In the genomic region with DNA sequence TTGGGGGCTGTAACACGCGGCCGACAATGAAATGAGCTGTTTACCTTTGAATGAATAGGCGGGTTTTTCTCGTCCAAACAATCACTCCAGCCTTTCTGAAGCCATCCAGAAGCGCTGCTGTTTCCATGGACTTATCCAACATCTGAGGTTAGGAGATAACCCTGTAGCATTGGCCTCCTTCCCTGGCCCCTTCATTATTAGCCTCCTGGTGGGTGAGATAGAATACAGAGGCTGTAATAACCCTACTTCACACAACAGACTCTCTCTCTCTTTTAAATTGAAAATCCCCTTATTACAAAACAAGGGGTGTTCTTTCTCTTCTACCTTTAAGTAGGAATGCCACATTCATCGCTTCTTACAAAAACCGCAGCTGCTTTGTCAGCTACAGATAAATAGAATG, we compare ENCODE assay signal across 16 mouse cellular contexts.
DNase-seq lines count a peak whose midpoint lies in the region; ATAC-seq and TF ChIP-seq lines count a peak whose summit lies in the region.
"Had no signal": no experiment of that assay in that cellular context is flagged by ENCODE, and none has a peak within 500 bp of the region (broad histone marks: within the 10 kb centered on the region; RNA-seq: fewer than 3 reads in every experiment).

No protein-coding gene starts in this region.

- peak overlapping the region; percentile 15; the same call in 1 of the 2 replicates for H3K4me2 ChIP-seq in forebrain, embryonic 12.5 days
- 0 out of 2 replicates have a peak overlapping the region, but pooled peaks have one; percentile 29 for H3K4me2 ChIP-seq in forebrain, embryonic 16.5 days (ENCODE audit: low read length)
- H3K4me2 ChIP-seq in hindbrain, postnatal 0 days (ENCODE audit: low read depth, low read length), result no peak overlapping the region
- no peak overlapping the region for H3K4me2 ChIP-seq in midbrain, postnatal 0 days (ENCODE audit: low read depth, low read length, poor library complexity, severe bottlenecking)
- no peak overlapping the region for H3K4me2 ChIP-seq in intestine, embryonic 15.5 days (replicated peaks)
- H3K4me2 ChIP-seq: heart, embryonic 11.5 days; liver, embryonic 11.5 days had no signal

- no peak for DNase-seq in hindbrain, postnatal 0 days (ENCODE audit: low spot score)
- DNase-seq in midbrain, postnatal 0 days (ENCODE audit: low spot score), result no peak
- DNase-seq in kidney, postnatal 14 days, result no peak
- DNase-seq in adrenal gland, adult 18-20 months (ENCODE audit: low spot score in 2 of 2), result no peak
- DNase-seq: cerebellum, adult 9-11 months; gastrocnemius, postnatal 36 days; heart, postnatal 14 days; layer of hippocampus, postnatal 36 days; left cerebral cortex, postnatal 4 days; lung, adult 2 months had no signal

- peaks cover 55% of the 10 kb centered on the region for H3K4me1 ChIP-seq in forebrain, embryonic 12.5 days
- H3K4me1 ChIP-seq in forebrain, embryonic 16.5 days (replicated peaks; ENCODE audit: control insufficient read depth, insufficient read depth, low read length), result peaks cover 22% of the 10 kb centered on the region
- H3K4me1 ChIP-seq in hindbrain, postnatal 0 days (ENCODE audit: insufficient read depth, low read length), result 0 out of 2 replicates have a peak, but pooled peaks cover 4% of the 10 kb centered on the region
- H3K4me1 ChIP-seq in midbrain, postnatal 0 days (ENCODE audit: insufficient read depth, low read length), result peaks cover 9% of the 10 kb centered on the region; the same call in 1 of the 2 replicates
- no peaks in the 10 kb centered on the region for H3K4me1 ChIP-seq in intestine, embryonic 15.5 days (replicated peaks)

- 8% methylated on average over 8 of the region's 8 CpGs for WGBS in forebrain, embryonic 12.5 days
- WGBS in forebrain, embryonic 16.5 days, result 5% methylated on average over 8 of the region's 8 CpGs
- WGBS in hindbrain, postnatal 0 days, result 41% methylated on average over 8 of the region's 8 CpGs
- WGBS in midbrain, postnatal 0 days, result 13% methylated on average over 8 of the region's 8 CpGs
- WGBS in intestine, embryonic 15.5 days, result 53% methylated on average over 8 of the region's 8 CpGs

- H3K4me3 ChIP-seq in forebrain, embryonic 12.5 days (replicated peaks), result no peak overlapping the region
- no peak overlapping the region for H3K4me3 ChIP-seq in forebrain, embryonic 16.5 days (replicated peaks; ENCODE audit: low read length)
- no peak overlapping the region for H3K4me3 ChIP-seq in hindbrain, postnatal 0 days (ENCODE audit: low read length)
- no peak overlapping the region for H3K4me3 ChIP-seq in midbrain, postnatal 0 days (ENCODE audit: low read depth, low read length)
- H3K4me3 ChIP-seq in intestine, embryonic 15.5 days (replicated peaks), result no peak overlapping the region

- peak; percentile 37; the same call in 1 of the 2 replicates for ATAC-seq in forebrain, embryonic 12.5 days (ENCODE audit: low FRiP score)
- peak; percentile 50; the same call in 1 of the 2 replicates for ATAC-seq in forebrain, embryonic 16.5 days
- 0 out of 2 replicates have a peak, but pooled peaks have one; percentile 51 for ATAC-seq in hindbrain, postnatal 0 days
- ATAC-seq in midbrain, postnatal 0 days (ENCODE audit: low FRiP score), result no peak
- ATAC-seq in intestine, embryonic 15.5 days, result no peak

- H3K9ac ChIP-seq in forebrain, embryonic 12.5 days, result no peak overlapping the region
- no peak overlapping the region for H3K9ac ChIP-seq in forebrain, embryonic 16.5 days (replicated peaks; ENCODE audit: low read depth, low read length)
- no peak overlapping the region for H3K9ac ChIP-seq in hindbrain, postnatal 0 days (replicated peaks; ENCODE audit: low read length)
- no peak overlapping the region for H3K9ac ChIP-seq in midbrain, postnatal 0 days (replicated peaks; ENCODE audit: low read length, poor library complexity, severe bottlenecking)
- no peak overlapping the region for H3K9ac ChIP-seq in intestine, embryonic 15.5 days

- H3K27ac ChIP-seq in forebrain, embryonic 12.5 days, result peak overlapping the region; percentile 73
- H3K27ac ChIP-seq in forebrain, embryonic 16.5 days (ENCODE audit: low read length), result no peak overlapping the region
- peak overlapping the region; percentile 48; the same call in 1 of the 2 replicates for H3K27ac ChIP-seq in hindbrain, postnatal 0 days
- H3K27ac ChIP-seq in midbrain, postnatal 0 days (ENCODE audit: low read depth, low read length), result peak overlapping the region; percentile 64
- no peak overlapping the region for H3K27ac ChIP-seq in intestine, embryonic 15.5 days
- H3K27ac ChIP-seq: macrophage had no signal

- no peak for TF ChIP-seq CTCF in hindbrain, postnatal 0 days (IDR thresholded peaks at IDR 0.05; ENCODE audit: low read depth)
- TF ChIP-seq CTCF in midbrain, postnatal 0 days (IDR thresholded peaks at IDR 0.05), result 0 out of 2 replicates have a peak, but pooled peaks have one; percentile 15

- peaks cover 10% of the 10 kb centered on the region; the same call in 1 of the 2 replicates for H3K36me3 ChIP-seq in forebrain, embryonic 12.5 days (replicated peaks)
- H3K36me3 ChIP-seq in forebrain, embryonic 16.5 days (ENCODE audit: control insufficient read depth, insufficient read depth), result no peaks in the 10 kb centered on the region
- H3K36me3 ChIP-seq in hindbrain, postnatal 0 days (ENCODE audit: insufficient read depth, low read length), result no peaks in the 10 kb centered on the region; the same call in 1 of the 2 replicates
- H3K36me3 ChIP-seq in midbrain, postnatal 0 days (ENCODE audit: insufficient read depth, low read length), result no peaks in the 10 kb centered on the region; the same call in 1 of the 2 replicates
- no peaks in the 10 kb centered on the region for H3K36me3 ChIP-seq in intestine, embryonic 15.5 days

- no peaks in the 10 kb centered on the region for H3K9me3 ChIP-seq in forebrain, embryonic 12.5 days
- no peaks in the 10 kb centered on the region for H3K9me3 ChIP-seq in forebrain, embryonic 16.5 days (ENCODE audit: control insufficient read depth, low read length)
- H3K9me3 ChIP-seq in hindbrain, postnatal 0 days (ENCODE audit: low read length), result no peaks in the 10 kb centered on the region
- H3K9me3 ChIP-seq in midbrain, postnatal 0 days (ENCODE audit: low read length), result no peaks in the 10 kb centered on the region
- H3K9me3 ChIP-seq in intestine, embryonic 15.5 days, result no peaks in the 10 kb centered on the region

- H3K27me3 ChIP-seq in forebrain, embryonic 12.5 days, result no peaks in the 10 kb centered on the region
- no peaks in the 10 kb centered on the region; the same call in 1 of the 2 replicates for H3K27me3 ChIP-seq in forebrain, embryonic 16.5 days (replicated peaks; ENCODE audit: control insufficient read depth, insufficient read depth, low read length)
- H3K27me3 ChIP-seq in hindbrain, postnatal 0 days (ENCODE audit: insufficient read depth, low read length), result no peaks in the 10 kb centered on the region
- H3K27me3 ChIP-seq in midbrain, postnatal 0 days (ENCODE audit: insufficient read depth, low read length), result no peaks in the 10 kb centered on the region
- no peaks in the 10 kb centered on the region for H3K27me3 ChIP-seq in intestine, embryonic 15.5 days (replicated peaks)

Comparison
In these comparisons a context has a peak if more than half of its experiments do, and no peak if none do; other contexts are left out.
1. H3K27ac ChIP-seq: peak in forebrain, embryonic 12.5 days (single experiment), hindbrain, postnatal 0 days (single experiment) and midbrain, postnatal 0 days (single experiment); none in forebrain, embryonic 16.5 days (single experiment) and intestine, embryonic 15.5 days (single experiment).
2. ATAC-seq: peak in forebrain, embryonic 12.5 days (single experiment), forebrain, embryonic 16.5 days (single experiment) and hindbrain, postnatal 0 days (single experiment); none in midbrain, postnatal 0 days (single experiment) and intestine, embryonic 15.5 days (single experiment).
3. H3K4me2 ChIP-seq: peak in forebrain, embryonic 12.5 days (single experiment) and forebrain, embryonic 16.5 days (single experiment); none in hindbrain, postnatal 0 days (single experiment), midbrain, postnatal 0 days (single experiment) and intestine, embryonic 15.5 days (single experiment).